Mouse (Mus musculus): Measurements from ENCODE around the gene Cx3cr1. TPM values are rescaled to one million over a fixed set of nuclear protein-coding genes. Genes with fewer than 3 reads are reported as not detected.

The Cx3cr1 gene
- total RNA-seq, 1 experiment from 2014 or later: 12.9 TPM

DNA sequence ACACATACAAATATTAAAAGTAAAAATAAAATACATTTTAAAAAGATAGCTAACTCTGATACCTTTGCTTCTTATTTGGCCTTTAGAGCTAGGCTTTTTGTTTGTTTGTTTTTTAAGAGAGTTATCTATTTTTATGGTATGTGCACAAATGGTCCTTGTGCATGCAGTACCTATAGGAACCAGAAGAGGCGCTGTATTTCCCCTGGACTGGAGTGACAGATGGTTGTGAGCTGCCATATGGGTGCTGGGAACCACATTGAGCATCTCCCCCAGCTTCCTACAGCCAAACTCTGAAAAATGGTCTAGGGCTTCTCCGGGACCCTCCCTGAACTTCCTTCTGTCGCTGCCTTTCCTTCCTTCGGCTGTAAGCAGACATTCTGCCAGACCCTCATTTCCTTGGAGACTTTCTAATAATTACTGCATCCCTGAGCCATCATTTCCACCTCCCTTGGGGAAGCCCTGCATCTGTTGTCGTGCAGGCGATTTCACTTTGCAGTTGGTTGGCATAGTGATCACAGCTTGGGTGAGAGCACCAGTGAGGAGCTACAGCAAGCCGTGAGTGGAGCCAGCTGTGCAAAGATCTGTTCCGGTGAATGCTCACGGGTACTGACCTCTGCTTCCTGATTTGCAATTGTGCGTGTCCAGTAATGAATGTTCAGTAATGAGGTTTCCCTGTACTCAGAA lies 217.2 kb downstream of the Cx3cr1 start:
- no peak for ATAC-seq (ENCODE audit: extremely low read depth, insufficient number of reproducible peaks, low FRiP score, poor library complexity, severe bottlenecking)

Other genes with a start within 250 kb of the Cx3cr1 start
- not detected in 2 replicates for gene Scn11a, start 244.4 kb downstream of the Cx3cr1 start, total RNA-seq (2017)
- 90.0 and 97.9 TPM in 2 replicates for gene Wdr48, start 175.0 kb downstream of the Cx3cr1 start, total RNA-seq (2017)
- 1.7 and 3.6 TPM in 2 replicates for gene Gorasp1, start 132.3 kb downstream of the Cx3cr1 start, total RNA-seq (2017)
- gene Ttc21a, start 132.3 kb downstream of the Cx3cr1 start, total RNA-seq (2017): 0.35 TPM in 1 of 2 replicates, not detected in the other
- 105 and 114 TPM in 2 replicates for gene Csrnp1, start 85.2 kb downstream of the Cx3cr1 start, total RNA-seq (2017)
- not detected in 2 replicates for gene Xirp1, start 46.3 kb downstream of the Cx3cr1 start, total RNA-seq (2017)
- gene Ccr8, start 22.2 kb upstream of the Cx3cr1 start, total RNA-seq (2017): not detected in 2 replicates
- gene Slc25a38, start 40.5 kb upstream of the Cx3cr1 start, total RNA-seq (2017): 25.1 and 29.1 TPM in 2 replicates
- gene Rpsa, start 57.8 kb upstream of the Cx3cr1 start, total RNA-seq (2017): 1,686 and 1,792 TPM in 2 replicates
- gene Mobp, start 79.8 kb upstream of the Cx3cr1 start, total RNA-seq (2017): not detected in 2 replicates
- not detected in 2 replicates for gene Myrip, start 231.6 kb upstream of the Cx3cr1 start, total RNA-seq (2017)